Comparison of ENCODE assay signal across 8 mouse cellular contexts in the genomic region with DNA sequence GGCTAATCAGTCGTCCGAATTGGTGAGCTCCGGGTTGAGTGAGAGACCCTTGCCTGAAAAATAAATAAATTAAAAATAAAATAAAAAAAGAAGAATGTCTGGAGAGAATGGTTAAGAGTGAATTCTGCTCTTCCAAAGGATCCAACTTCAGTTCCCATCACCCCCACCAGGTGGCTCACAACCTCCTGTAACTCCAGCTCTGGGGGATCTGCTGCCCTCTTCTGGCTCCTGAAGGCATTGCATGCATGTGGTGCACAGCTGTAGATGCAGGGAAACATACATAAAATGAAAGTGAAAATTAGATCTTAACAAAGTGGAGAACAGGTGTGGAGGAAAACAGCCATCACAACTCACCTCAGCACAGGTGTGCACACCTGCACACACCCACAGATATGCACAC. TPM values are rescaled to one million over a fixed set of nuclear protein-coding genes. Genes with fewer than 3 reads are reported as not detected.
A peak's percentile ranks its signal among the peaks of the same experiment; 100 is the strongest.
DNase-seq lines count a peak whose midpoint lies in the region; ATAC-seq and TF ChIP-seq lines count a peak whose summit lies in the region.

No protein-coding gene starts in this region.

- no peak for TF ChIP-seq POLR2A in olfactory bulb, adult 2 months (IDR thresholded peaks at IDR 0.05; ENCODE audit: insufficient read depth, low read depth, low read length)

- H3K27me3 ChIP-seq in G1E (ENCODE audit: insufficient read depth, low read length) = no peaks in the 10 kb centered on the region; the same call in 1 of the 2 replicates

- no peaks in the 10 kb centered on the region for H3K36me3 ChIP-seq in G1E (replicated peaks)

- H3K9me3 ChIP-seq in G1E (replicated peaks) = peaks cover 28% of the 10 kb centered on the region

- H3K27ac ChIP-seq in olfactory bulb, adult 2 months (ENCODE audit: insufficient read depth, low read depth, low read length) = no peak overlapping the region

- TF ChIP-seq CTCF in G1E (IDR thresholded peaks at IDR 0.05; ENCODE audit: low read depth, low read length) = peak; percentile 92
- TF ChIP-seq CTCF in olfactory bulb, adult 2 months (IDR thresholded peaks at IDR 0.05; ENCODE audit: insufficient read depth, low read depth, low read length) = peak; percentile 72

- WGBS in olfactory bulb, adult 2 months = 35% methylated on average over 3 of the region's 3 CpGs

- H3K4me3 ChIP-seq in G1E (ENCODE audit: low read depth, low read length) = no peak overlapping the region
- no peak overlapping the region for H3K4me3 ChIP-seq in olfactory bulb, adult 2 months (ENCODE audit: insufficient read depth, low read depth, low read length)

- DNase-seq in kidney, adult 8-10 months = peak; percentile 4 to 64
- no peak for DNase-seq in kidney, adult 11 months
- no peak for DNase-seq in G1E (ENCODE audit: low spot score)
- peak; percentile 35 to 50 for DNase-seq in adrenal gland, postnatal 4 days (ENCODE audit: low spot score in 2 of 2)
- peak; percentile 28 for DNase-seq in fibroblast of lung, adult 2 months (ENCODE audit: low read depth)
- DNase-seq in left cerebral cortex, postnatal 4 days = peak; percentile 86

- intact Hi-C loops in left cerebral cortex, postnatal 4 days (cut with DNase I) = no loop called here

- no peak for ATAC-seq in G1E (ENCODE audit: extremely low read depth, insufficient number of reproducible peaks, low FRiP score, poor library complexity, severe bottlenecking)
- ATAC-seq in activated CD4-positive, CD25-positive, alpha-beta regulatory T cell, adult 4 months = no peak

- H3K4me1 ChIP-seq in G1E (ENCODE audit: insufficient read depth, low read depth, low read length) = no peaks in the 10 kb centered on the region; the same call in 1 of the 2 replicates
- peaks cover 19% of the 10 kb centered on the region; the same call in 1 of the 2 replicates for H3K4me1 ChIP-seq in olfactory bulb, adult 2 months (ENCODE audit: control insufficient read depth, insufficient read depth, low read length)

RNA-seq across cellular contexts. Expression of a gene that starts 22.0 kb away (rescaled TPM):
- total RNA-seq in G1E (2014; fragmentation: Nextera tagmentation) = 3.3 TPM in 1 of 2 replicates, not detected in the other
- 0.12 TPM in 1 of 2 replicates, not detected in the other for total RNA-seq in G1E (2017)
- polyA plus RNA-seq in G1E (2012) = not detected in 2 replicates
- 1 to 10 TPM; 5.0 to 5.8 TPM for total RNA-seq in adrenal gland, postnatal 4 days (2021)
- total RNA-seq in left cerebral cortex, postnatal 4 days (2021) = 100 to 1,000 TPM; 116 to 119 TPM
- 104 TPM in 1 of 2 replicates, not detected in the other for polyA plus RNA-seq in olfactory bulb, adult 2 months (2012; ENCODE audit: insufficient read depth, insufficient read length, low replicate concordance, missing spikeins)
- polyA plus RNA-seq in activated CD4-positive, CD25-positive, alpha-beta regulatory T cell, adult 4 months (2017; shearing (Covaris generic)) = under 1 TPM in 1 of 2 experiments, not detected in 1; 0.12 TPM

Comparison
In these comparisons a context has a peak if more than half of its experiments do, and no peak if none do; other contexts are left out.
1. DNase-seq: peak in kidney, adult 8-10 months (2 of 2), adrenal gland, postnatal 4 days (2 of 2), fibroblast of lung, adult 2 months (single experiment) and left cerebral cortex, postnatal 4 days (single experiment); none in kidney, adult 11 months (single experiment) and G1E (single experiment).
2. RNA of a gene that starts 22.0 kb away (total RNA-seq): 116 to 119 TPM in left cerebral cortex, postnatal 4 days; 5.0 to 5.8 TPM in adrenal gland, postnatal 4 days and 0.12 to 3.3 TPM in G1E; every median in the first group is over 10 times any median in the second.